Mouse (Mus musculus) G1E (cell line): ENCODE results near the gene Gm10337. TPM values are rescaled to one million over a fixed set of nuclear protein-coding genes. Genes with fewer than 3 reads are reported as not detected.

ENCODE experiments used
- ATAC-seq: 2 replicates; pipeline ENCODE4 v1.8.0; 2016; ENCODE audit warnings: mild to moderate bottlenecking; ENCODE audit not compliant: insufficient number of reproducible peaks, poor library complexity, low FRiP score, severe bottlenecking; ENCODE audit errors: extremely low read depth
- DNase-seq: peaks from one replicate; pipeline ENCODE4 v3.0.0; 2012; ENCODE audit warnings: low spot score
- H3K27me3 ChIP-seq: 2 replicates; pipeline ENCODE4 v1.6.1; 2012; ENCODE audit warnings: mild to moderate bottlenecking, low read length, inconsistent platforms; ENCODE audit not compliant: insufficient read depth
- H3K36me3 ChIP-seq: replicated peaks from 2 replicates; pipeline ENCODE3; 2012; ENCODE audit warnings: mild to moderate bottlenecking, inconsistent platforms
- H3K4me1 ChIP-seq: 2 replicates; pipeline ENCODE4 v1.6.1; 2012; ENCODE audit warnings: low read depth, low read length, inconsistent platforms, mixed read lengths; ENCODE audit not compliant: insufficient read depth
- H3K4me3 ChIP-seq: 2 replicates; pipeline ENCODE4 v1.5.1; 2012; ENCODE audit warnings: low read depth, mild to moderate bottlenecking, inconsistent platforms, low read length, moderate library complexity, mixed read lengths
- H3K9me3 ChIP-seq: replicated peaks from 2 replicates; pipeline ENCODE4 v1.6.1; 2012; ENCODE audit warnings: inconsistent platforms
- CTCF ChIP-seq: IDR thresholded peaks from 2 replicates; pipeline ENCODE4 v1.5.1; 2012; ENCODE audit warnings: low read depth, low read length, inconsistent platforms, mixed read lengths
- GATA1 ChIP-seq: IDR thresholded peaks from 2 replicates; pipeline ENCODE4 v1.6.1; 2012; ENCODE audit warnings: borderline replicate concordance, low read length, inconsistent platforms, mixed read lengths
- GATA2 ChIP-seq: IDR thresholded peaks from 2 replicates; pipeline ENCODE4 v1.6.1; 2012; ENCODE audit warnings: low read depth, low read length, inconsistent platforms, borderline replicate concordance
- POLR2AphosphoS5 ChIP-seq: IDR thresholded peaks from 2 replicates; pipeline ENCODE4 v1.6.1; 2012; ENCODE audit warnings: low read depth, low read length, inconsistent platforms; ENCODE audit not compliant: insufficient replicate concordance
- TAL1 ChIP-seq: conservative IDR thresholded peaks from 2 replicates; pipeline ENCODE4 v1.6.1; 2012; ENCODE audit warnings: low read depth, low read length, inconsistent platforms, mixed read lengths
- polyA plus RNA-seq: library from polyadenylated mRNA; stranded (reverse); fragments of >175 nt; gene quantifications from 2 replicates; pipeline ENCODE4 v1.2.3, GENCODE M21; 2012
- total RNA-seq, 2 experiments: library from RNA; stranded (forward) in 1 of 2; stranded (reverse) in 1 of 2; fragments of 200-1000 nt in 1 of 2; fragments of >200 nt in 1 of 2; fragmentation: Nextera tagmentation in 1 of 2; gene quantifications; 2 replicates each; pipeline ENCODE4 v1.2.3; 2014 to 2017

Gm10337 gene
- total and polyA plus RNA-seq, 3 experiments: not detected

- Histone ChIP-seq H3K4me3 (no peak within 1 kb of the TSS), H3K4me1 (peaks cover 17% of the 10 kb centered on the region), H3K9me3 (no peaks in the 10 kb centered on the region), H3K27me3 (no peaks in the 10 kb centered on the region), H3K36me3 (peaks cover 94% of the 10 kb centered on the region)
- TF ChIP-seq GATA2: no peak
- peak; percentile 88 for TF ChIP-seq CTCF
- ATAC-seq: no peak
- peak; percentile 30 for DNase-seq
These were observed 21.5 kb downstream of the Gm10337 start, which contains the start of gene Npff for GRCm38 (mm10) chr15:102524892-102525485. Npff (minus strand) TSS chr15:102524942.

DNA sequence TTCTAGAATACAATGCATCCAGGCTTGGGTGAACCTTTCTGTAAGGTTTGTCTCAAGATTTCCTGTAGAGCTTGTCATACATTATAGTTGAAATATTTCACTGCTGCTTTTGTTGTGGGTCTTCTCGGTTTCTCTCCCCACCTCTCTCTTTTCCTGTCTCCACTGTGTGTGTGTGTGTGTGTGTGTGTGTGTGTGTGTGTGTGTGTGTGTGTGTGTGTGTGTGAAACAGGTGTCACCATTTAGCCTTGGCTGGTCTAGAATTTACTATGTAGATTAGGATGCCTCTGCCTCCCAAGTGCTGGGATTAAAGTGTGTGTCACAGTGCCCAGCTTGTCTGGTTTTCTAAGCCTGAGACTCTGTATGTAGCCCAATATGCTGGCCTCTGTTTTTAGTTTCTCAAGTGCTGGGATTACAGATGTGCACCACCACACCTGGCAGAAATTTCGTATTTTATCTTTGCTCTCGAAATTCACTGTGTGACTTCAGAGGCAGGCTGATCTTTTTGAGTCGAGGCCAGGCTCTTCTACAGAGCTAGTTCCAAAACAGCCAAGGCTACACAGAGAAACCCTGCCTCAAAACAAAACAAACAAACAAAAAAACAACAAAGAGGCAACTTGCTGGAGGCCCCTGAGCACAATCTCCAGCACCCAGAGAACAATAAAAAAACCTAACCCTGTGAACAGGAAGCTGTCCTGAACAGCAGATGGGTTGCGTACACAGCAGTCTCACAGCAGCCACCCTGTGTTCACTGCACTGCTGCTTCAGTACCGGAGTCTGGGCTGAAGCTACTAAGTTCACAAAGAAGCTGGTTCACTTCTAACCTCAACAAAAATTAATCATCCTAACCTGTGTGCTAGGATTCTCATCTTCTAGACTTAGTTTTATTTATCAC, 22.8 kb downstream of the Gm10337 start:
- Histone ChIP-seq H3K36me3 (peaks cover 93% of the 10 kb centered on the region), H3K27me3 (no peaks in the 10 kb centered on the region)
- no peak for DNase-seq

DNA sequence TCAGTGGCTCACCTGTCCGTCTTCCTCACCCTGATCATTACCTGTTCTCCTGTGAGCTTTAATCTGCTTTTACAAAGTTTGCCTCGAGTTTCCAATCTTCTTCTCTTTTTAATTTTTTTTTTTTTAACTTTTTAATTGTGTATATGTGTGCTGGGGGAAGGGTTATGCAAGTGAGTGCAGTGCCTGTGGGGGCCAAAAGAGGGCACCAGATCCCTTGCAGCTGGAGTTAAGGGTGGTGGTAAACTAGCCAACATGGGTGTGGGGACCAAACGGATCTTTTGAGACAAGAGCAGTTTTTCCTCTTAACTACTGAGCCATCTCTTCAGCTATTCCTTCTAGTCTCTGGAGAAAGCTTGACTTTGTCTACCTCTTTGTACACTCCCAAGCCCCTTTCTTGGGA, 24.4 kb downstream of the Gm10337 start:
- no peak for DNase-seq

More for the DNA sequence above, 22.8 kb downstream of the Gm10337 start:
- Histone ChIP-seq H3K9me3 (no peaks in the 10 kb centered on the region), H3K4me3 (no peak overlapping the region), H3K4me1 (peaks cover 3% of the 10 kb centered on the region; the same call in 1 of the 2 replicates)
- TF ChIP-seq GATA2 (no peak), POLR2AphosphoS5 (no peak), CTCF (no peak), GATA1 (no peak), TAL1 (no peak)
- ATAC-seq: no peak

DNA sequence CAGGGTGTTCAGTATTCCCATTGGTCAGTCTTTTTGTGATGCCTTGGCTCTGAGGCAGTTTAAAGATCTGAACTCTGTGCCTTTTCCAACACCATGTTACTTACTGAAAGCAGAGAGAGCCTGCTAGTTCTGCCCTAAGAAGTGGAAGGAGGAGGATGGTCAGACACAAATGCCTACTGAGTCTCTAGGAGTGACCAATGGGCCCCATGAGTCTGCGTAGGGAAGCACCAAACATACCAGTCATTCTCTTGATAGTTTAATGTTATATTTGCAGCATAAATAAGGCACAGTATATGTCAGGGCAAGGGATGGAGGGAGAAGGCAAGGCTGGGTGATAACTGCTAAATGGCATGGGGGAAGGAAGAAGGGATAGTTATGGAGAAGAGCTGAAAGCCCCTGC, 24.9 kb downstream of the Gm10337 start:
- Histone ChIP-seq H3K4me1 (no peaks in the 10 kb centered on the region; the same call in 1 of the 2 replicates), H3K36me3 (peaks cover 96% of the 10 kb centered on the region)
- no peak for DNase-seq

More for the DNA sequence above, 24.4 kb downstream of the Gm10337 start:
- no peaks in the 10 kb centered on the region for H3K9me3 ChIP-seq
- no peak overlapping the region for H3K4me3 ChIP-seq
- H3K36me3 ChIP-seq: peaks cover 93% of the 10 kb centered on the region
- no peak for ATAC-seq
- H3K27me3 ChIP-seq: no peaks in the 10 kb centered on the region
- TF ChIP-seq TAL1: no peak
- no peaks in the 10 kb centered on the region; the same call in 1 of the 2 replicates for H3K4me1 ChIP-seq

GRCm38 (mm10) chr15:102530566-102530965, 27.0 kb downstream of the Gm10337 start:
- TF ChIP-seq CTCF (no peak), POLR2AphosphoS5 (no peak), GATA1 (no peak), GATA2 (no peak), TAL1 (no peak)
- ATAC-seq (no peak), DNase-seq (no peak)
- H3K4me3 ChIP-seq: no peak overlapping the region
- no peaks in the 10 kb centered on the region for H3K27me3 ChIP-seq
- H3K9me3 ChIP-seq: no peaks in the 10 kb centered on the region
- no peaks in the 10 kb centered on the region for H3K4me1 ChIP-seq
- H3K36me3 ChIP-seq: peaks cover 94% of the 10 kb centered on the region

More for the DNA sequence above, 24.9 kb downstream of the Gm10337 start:
- Histone ChIP-seq H3K27me3 (no peaks in the 10 kb centered on the region), H3K4me3 (no peak overlapping the region), H3K9me3 (no peaks in the 10 kb centered on the region)
- TF ChIP-seq GATA2 (no peak), POLR2AphosphoS5 (no peak), CTCF (no peak), GATA1 (no peak), TAL1 (no peak)
- ATAC-seq: no peak

DNA sequence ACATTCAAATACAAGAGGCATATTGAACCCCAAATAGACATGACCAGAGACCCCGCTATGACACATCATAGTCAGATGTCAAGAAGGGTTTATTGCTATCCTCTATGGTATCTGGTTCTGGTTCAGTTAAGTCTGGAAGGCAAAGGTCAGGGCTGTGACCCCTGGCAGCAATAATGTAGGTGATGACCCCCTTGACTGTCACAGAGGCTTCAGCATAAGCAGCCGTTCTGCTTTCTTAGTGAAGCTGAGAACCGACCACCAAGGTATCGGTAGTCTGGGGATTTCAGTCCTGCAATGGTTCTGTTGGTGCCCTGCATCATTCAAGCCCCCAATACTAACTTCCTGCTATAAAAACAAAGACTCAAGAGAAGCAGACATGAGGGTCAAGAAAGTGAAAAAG, 28.1 kb downstream of the Gm10337 start:
- no peak overlapping the region for H3K4me3 ChIP-seq
- ATAC-seq: no peak
- H3K4me1 ChIP-seq: no peaks in the 10 kb centered on the region
- TF ChIP-seq GATA2 (no peak), GATA1 (no peak), CTCF (no peak), TAL1 (no peak), POLR2AphosphoS5 (no peak)
- no peaks in the 10 kb centered on the region for H3K9me3 ChIP-seq
- no peak for DNase-seq
- H3K36me3 ChIP-seq: peaks cover 94% of the 10 kb centered on the region
- H3K27me3 ChIP-seq: no peaks in the 10 kb centered on the region
